Mouse (Mus musculus): Measurements from ENCODE around the gene Gm49387. TPM values are rescaled to one million over a fixed set of nuclear protein-coding genes. Genes with fewer than 3 reads are reported as not detected.

Gene Gm49387
- not detected for total RNA-seq (2023)

GRCm38 (mm10) chr14:31640346-31640889, at the start of gene Gm49387:
Gm49387 (minus strand) TSS chr14:31640878.

GRCm38 (mm10) chr14:31640890-31641505, 320 bp upstream of the Gm49387 start, which contains the start of the genes Btd and Hacl1:
Btd (plus strand) TSS chr14:31641028.
Hacl1 (minus strand) TSS chr14:31641286.

GRCm38 (mm10) chr14:31591243-31591642, 49.4 kb downstream of the Gm49387 start, which contains the start of gene Colq:
Colq (minus strand) TSS chr14:31591343.

Other genes with a start within 250 kb of the Gm49387 start
- 79.2 TPM for gene Sh3bp5, start 204.8 kb downstream of the Gm49387 start, total RNA-seq (2023)
- 34.5 TPM for gene Eaf1, start 146.5 kb downstream of the Gm49387 start, total RNA-seq (2023)
- gene Mettl6, start 145.8 kb downstream of the Gm49387 start, total RNA-seq (2023): 49.0 TPM
- 0.53 TPM for gene Colq, start 49.5 kb downstream of the Gm49387 start, total RNA-seq (2023)
- gene Btd, start 150 bp upstream of the Gm49387 start, total RNA-seq (2023): 8.9 TPM
- 22.6 TPM for gene Hacl1, start 408 bp upstream of the Gm49387 start, total RNA-seq (2023)
- gene Ankrd28, start 189.8 kb upstream of the Gm49387 start, total RNA-seq (2023): 31.4 TPM